Mouse (Mus musculus) liver, embryonic 16.5 days (tissue): ENCODE results near the gene Ppm1l. TPM values are rescaled to one million over a fixed set of nuclear protein-coding genes. Genes with fewer than 3 reads are reported as not detected.

ENCODE experiments used
- ATAC-seq: fragments of 200-750 bp; cut with Nextera tagmentation; 2 replicates; pipeline ENCODE4 v1.8.0; 2017; ENCODE audit warnings: low read depth, mild to moderate bottlenecking, moderate number of reproducible peaks, moderate library complexity
- H3K27ac ChIP-seq: fragments of 300-500 bp; sonication (generic); 2 replicates; pipeline ENCODE4 v1.5.1; 2014; ENCODE audit warnings: mild to moderate bottlenecking, low read length
- H3K27me3 ChIP-seq: fragments of 300-500 bp; sonication (generic); 2 replicates; pipeline ENCODE4 v1.6.1; 2014; ENCODE audit warnings: low read depth, low read length, mixed read lengths; ENCODE audit not compliant: control insufficient read depth, insufficient read depth
- H3K36me3 ChIP-seq: fragments of 300-500 bp; sonication (generic); 2 replicates; pipeline ENCODE4 v1.6.1; 2014; ENCODE audit warnings: mild to moderate bottlenecking; ENCODE audit not compliant: control insufficient read depth, insufficient read depth
- H3K4me1 ChIP-seq: fragments of 300-500 bp; sonication (generic); 2 replicates; pipeline ENCODE4 v1.6.1; 2014; ENCODE audit warnings: low read depth, low read length, mixed read lengths; ENCODE audit not compliant: control insufficient read depth
- H3K4me2 ChIP-seq: fragments of 300-500 bp; sonication (generic); 2 replicates; pipeline ENCODE4 v1.6.1; 2014; ENCODE audit warnings: low read depth, low read length, mixed read lengths
- H3K4me3 ChIP-seq: fragments of 300-500 bp; sonication (generic); 2 replicates; pipeline ENCODE4 v1.5.1; 2014; ENCODE audit warnings: low read depth, mild to moderate bottlenecking, low read length
- H3K9ac ChIP-seq: fragments of 300-500 bp; sonication (generic); 2 replicates; pipeline ENCODE4 v1.6.1; 2014; ENCODE audit warnings: low read depth, low read length
- H3K9me3 ChIP-seq: fragments of 300-500 bp; sonication (generic); replicated peaks from 2 replicates; pipeline ENCODE4 v1.6.1; 2016; ENCODE audit warnings: low read length; ENCODE audit not compliant: control insufficient read depth
- WGBS: fragments of 180-500 bp; shearing (Covaris S2); extraction: QIAGEN DNeasy Blood & Tissue Kit; methylation state at CpG from one replicate; pipeline ENCODE4 v1.1.7; 2014; ENCODE audit not compliant: insufficient replicate concordance; 5-methylcytosine and 5-hydroxymethylcytosine counted together
- polyA plus RNA-seq: library from polyadenylated mRNA; unstranded; fragments of >200 nt; fragmentation: Nextera tagmentation; extraction: Ambion mirVana; gene quantifications from 2 replicates; pipeline ENCODE4 v1.2.1, GENCODE M21; 2015

Gene Ppm1l
- polyA plus RNA-seq, 1 experiment from 2014 or later = 4.6 TPM

GRCm38 (mm10) chr3:69346514-69346913 lies 29.9 kb downstream of the Ppm1l start:
- Histone ChIP-seq H3K9ac (no peak overlapping the region), H3K4me2 (no peak overlapping the region), H3K27ac (no peak overlapping the region), H3K4me3 (no peak overlapping the region), H3K27me3 (no peaks in the 10 kb centered on the region), H3K4me1 (peaks cover 29% of the 10 kb centered on the region), H3K9me3 (no peaks in the 10 kb centered on the region), H3K36me3 (no peaks in the 10 kb centered on the region)
- ATAC-seq = no peak
- 77% methylated on average over 4 of the region's 4 CpGs for WGBS

GRCm38 (mm10) chr3:69348197-69348920 lies 31.7 kb downstream of the Ppm1l start:
- peaks cover 14% of the 10 kb centered on the region for H3K4me1 ChIP-seq
- no peak overlapping the region for H3K4me2 ChIP-seq
- no peak overlapping the region for H3K4me3 ChIP-seq
- no peaks in the 10 kb centered on the region for H3K9me3 ChIP-seq
- no peaks in the 10 kb centered on the region for H3K36me3 ChIP-seq
- H3K27ac ChIP-seq = peak overlapping the region; percentile 24
- H3K27me3 ChIP-seq = no peaks in the 10 kb centered on the region
- no peak overlapping the region for H3K9ac ChIP-seq
- no peak for ATAC-seq
- 63% methylated on average over 11 of the region's 11 CpGs for WGBS

- H3K9ac ChIP-seq = no peak overlapping the region
- no peaks in the 10 kb centered on the region for H3K9me3 ChIP-seq
- no peak overlapping the region for H3K4me3 ChIP-seq
- H3K4me1 ChIP-seq = peaks cover 11% of the 10 kb centered on the region
- no peaks in the 10 kb centered on the region for H3K27me3 ChIP-seq
- no peak overlapping the region for H3K4me2 ChIP-seq
- no peak for ATAC-seq
- no peak overlapping the region for H3K27ac ChIP-seq
- 58% methylated on average over 4 of the region's 4 CpGs for WGBS
- no peaks in the 10 kb centered on the region for H3K36me3 ChIP-seq
Measured at GRCm38 (mm10) chr3:69348921-69349237, 32.2 kb downstream of the Ppm1l start.

- no peaks in the 10 kb centered on the region for H3K27me3 ChIP-seq
- no peak overlapping the region for H3K4me2 ChIP-seq
- 83% methylated on average over 6 of the region's 6 CpGs for WGBS
- H3K9ac ChIP-seq = no peak overlapping the region
- H3K4me1 ChIP-seq = peaks cover 11% of the 10 kb centered on the region
- no peaks in the 10 kb centered on the region for H3K9me3 ChIP-seq
- ATAC-seq = no peak
- no peak overlapping the region for H3K4me3 ChIP-seq
- H3K36me3 ChIP-seq = no peaks in the 10 kb centered on the region
- no peak overlapping the region for H3K27ac ChIP-seq
Measured at GRCm38 (mm10) chr3:69349973-69350372, 33.3 kb downstream of the Ppm1l start.

- H3K36me3 ChIP-seq = no peaks in the 10 kb centered on the region
- no peak overlapping the region for H3K4me3 ChIP-seq
- WGBS = 53% methylated on average over 1 of the region's 1 CpGs
- no peak overlapping the region for H3K9ac ChIP-seq
- no peaks in the 10 kb centered on the region for H3K27me3 ChIP-seq
- ATAC-seq = no peak
- H3K4me2 ChIP-seq = no peak overlapping the region
- H3K4me1 ChIP-seq = peaks cover 14% of the 10 kb centered on the region
- H3K9me3 ChIP-seq = no peaks in the 10 kb centered on the region
- no peak overlapping the region for H3K27ac ChIP-seq
Measured at GRCm38 (mm10) chr3:69352194-69352593, 35.5 kb downstream of the Ppm1l start.

- Histone ChIP-seq H3K36me3 (no peaks in the 10 kb centered on the region), H3K9ac (no peak overlapping the region), H3K27me3 (no peaks in the 10 kb centered on the region), H3K27ac (no peak overlapping the region), H3K4me1 (peaks cover 5% of the 10 kb centered on the region; the same call in 1 of the 2 replicates), H3K9me3 (no peaks in the 10 kb centered on the region), H3K4me2 (no peak overlapping the region), H3K4me3 (no peak overlapping the region)
- ATAC-seq = no peak
- 68% methylated on average over 2 of the region's 2 CpGs for WGBS
Measured at GRCm38 (mm10) chr3:69354681-69355080, 38.0 kb downstream of the Ppm1l start.

GRCm38 (mm10) chr3:69356078-69356665 lies 39.5 kb downstream of the Ppm1l start:
- H3K4me2 ChIP-seq = no peak overlapping the region
- 71% methylated on average over 7 of the region's 7 CpGs for WGBS
- ATAC-seq = no peak
- H3K9me3 ChIP-seq = no peaks in the 10 kb centered on the region
- peaks cover 5% of the 10 kb centered on the region; the same call in 1 of the 2 replicates for H3K4me1 ChIP-seq
- H3K27me3 ChIP-seq = no peaks in the 10 kb centered on the region
- H3K36me3 ChIP-seq = no peaks in the 10 kb centered on the region
- H3K27ac ChIP-seq = no peak overlapping the region
- H3K9ac ChIP-seq = no peak overlapping the region
- no peak overlapping the region for H3K4me3 ChIP-seq

GRCm38 (mm10) chr3:69356781-69357180 lies 40.1 kb downstream of the Ppm1l start:
- Histone ChIP-seq H3K4me1 (peaks cover 5% of the 10 kb centered on the region; the same call in 1 of the 2 replicates), H3K4me2 (no peak overlapping the region), H3K4me3 (no peak overlapping the region), H3K36me3 (no peaks in the 10 kb centered on the region), H3K27ac (no peak overlapping the region), H3K9me3 (no peaks in the 10 kb centered on the region), H3K9ac (no peak overlapping the region), H3K27me3 (no peaks in the 10 kb centered on the region)
- ATAC-seq = no peak
- 27% methylated on average over 5 of the region's 5 CpGs for WGBS

GRCm38 (mm10) chr3:69357897-69358619 lies 41.4 kb downstream of the Ppm1l start:
- H3K4me1 ChIP-seq = peaks cover 3% of the 10 kb centered on the region; the same call in 1 of the 2 replicates
- 79% methylated on average over 12 of the region's 12 CpGs for WGBS
- no peaks in the 10 kb centered on the region for H3K27me3 ChIP-seq
- H3K4me2 ChIP-seq = no peak overlapping the region
- H3K36me3 ChIP-seq = no peaks in the 10 kb centered on the region
- no peak overlapping the region for H3K9ac ChIP-seq
- no peak for ATAC-seq
- no peak overlapping the region for H3K4me3 ChIP-seq
- no peak overlapping the region for H3K27ac ChIP-seq
- H3K9me3 ChIP-seq = no peaks in the 10 kb centered on the region
